Mouse (Mus musculus) neutrophil, adult 65 days (primary cell): ENCODE measurements around the gene Atp6v1g1. TPM values are rescaled to one million over a fixed set of nuclear protein-coding genes. Genes with fewer than 3 reads are reported as not detected.

Source experiments
- total RNA-seq: library from RNA; stranded (reverse); gene quantifications from 2 replicates; pipeline ENCODE4 v1.2.4, GENCODE M21; 2023

Gene Atp6v1g1
- 143 and 167 TPM in 2 replicates for total RNA-seq

DNA sequence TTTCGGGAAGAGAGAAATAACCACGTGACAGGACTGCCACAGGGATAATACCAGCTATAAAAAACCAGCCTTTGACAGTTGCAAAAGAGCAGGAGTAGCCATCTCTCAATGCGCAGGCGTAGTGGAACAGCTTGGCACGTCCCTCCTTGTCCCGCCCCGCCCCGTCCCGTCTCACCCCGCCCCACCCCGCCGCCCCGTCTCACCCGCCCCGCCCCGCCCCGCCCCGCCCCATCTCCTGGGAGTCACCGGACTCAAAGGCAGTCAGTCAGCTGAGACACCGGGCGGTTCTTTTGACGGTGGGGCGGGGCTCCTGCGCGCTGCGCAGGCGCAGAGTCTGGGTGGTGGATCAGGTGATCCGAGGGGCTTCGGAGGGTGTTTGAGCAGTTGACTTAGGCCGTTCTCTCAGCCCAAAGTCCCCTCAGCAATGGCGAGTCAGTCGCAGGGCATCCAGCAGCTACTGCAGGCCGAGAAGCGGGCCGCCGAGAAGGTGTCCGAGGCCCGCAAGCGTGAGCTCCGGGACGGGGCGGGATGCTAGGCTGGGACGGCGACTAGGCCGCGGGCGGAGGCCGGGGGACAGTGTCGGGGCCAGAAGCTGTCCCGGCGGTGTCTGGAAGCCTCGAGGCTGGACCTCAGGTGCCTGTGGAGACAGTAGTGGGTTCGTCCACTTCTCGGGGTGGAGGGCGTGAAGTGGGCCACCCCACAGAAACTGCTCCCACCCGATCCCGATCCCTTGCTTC lies at the start of gene Atp6v1g1:
Gene Atp6v1g1 (plus strand): TSS at position 279 of the 737 bp plus-strand sequence.

DNA sequence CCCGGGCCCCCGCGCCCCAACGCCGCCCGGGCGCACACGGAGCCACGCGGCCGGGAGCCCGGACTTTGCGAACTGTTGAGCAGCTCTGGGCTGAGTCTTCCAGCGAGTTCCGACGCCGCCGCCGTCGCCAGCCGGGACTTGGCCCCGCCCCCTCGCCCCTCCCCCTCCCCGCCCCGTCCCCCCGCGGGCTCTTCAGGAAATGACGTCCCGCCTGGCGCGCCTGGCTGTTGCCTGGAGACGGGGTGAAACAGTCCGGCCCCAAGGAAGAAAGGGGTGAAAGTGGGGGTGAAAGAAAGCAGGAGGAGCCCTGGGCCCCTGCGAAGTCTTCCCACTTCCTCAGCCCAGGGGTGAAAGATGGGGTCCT lies 48.7 kb upstream of the Atp6v1g1 start, which contains the start of gene Whrn:
Gene Whrn (minus strand): TSS at position 77 of the 364 bp plus-strand sequence.

DNA sequence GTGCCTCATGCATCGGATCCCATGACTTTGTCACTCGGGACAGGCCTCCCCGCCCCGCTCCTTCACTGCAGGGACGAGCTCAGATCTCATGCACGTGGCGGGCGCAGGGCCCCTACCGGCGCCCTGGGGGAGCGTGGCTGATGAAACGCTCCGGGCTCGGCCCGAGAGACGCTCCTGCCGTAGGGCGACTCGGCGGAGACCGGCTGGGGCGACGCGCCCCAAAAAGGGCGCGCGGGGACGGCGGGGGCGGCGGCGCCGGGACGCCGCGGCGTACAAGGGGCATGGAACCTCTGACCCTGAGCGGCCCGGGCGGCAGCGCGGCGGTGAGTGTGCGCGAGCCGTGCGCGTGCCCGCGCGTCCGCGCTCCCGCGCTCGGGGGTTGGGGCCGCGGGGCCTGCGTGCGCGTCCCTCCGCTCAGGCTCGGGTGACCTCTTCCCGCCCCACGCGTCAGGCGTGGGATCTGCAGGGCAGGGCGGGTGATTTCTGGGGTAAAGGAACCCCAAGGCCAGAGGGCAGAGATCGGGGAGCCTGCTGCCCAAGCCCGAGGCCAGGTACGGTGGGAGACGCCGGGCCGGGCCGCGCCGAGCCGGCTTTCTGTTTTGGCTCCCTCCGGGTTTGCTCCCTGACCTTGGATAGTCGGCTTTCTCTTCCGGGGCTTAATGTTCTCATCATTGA lies 14.0 kb downstream of the Atp6v1g1 start, which contains the start of gene Tmem268:
Gene Tmem268 (plus strand): TSS at position 375 of the 675 bp plus-strand sequence.

Other genes with a start within 250 kb of the Atp6v1g1 start
- 25.3 and 41.7 TPM in 2 replicates for gene Orm1, start 200.2 kb upstream of the Atp6v1g1 start, total RNA-seq
- gene Orm3, start 188.6 kb upstream of the Atp6v1g1 start, total RNA-seq = not detected in 2 replicates
- gene Orm2, start 182.3 kb upstream of the Atp6v1g1 start, total RNA-seq = 2.6 and 2.9 TPM in 2 replicates
- gene Akna, start 141.4 kb upstream of the Atp6v1g1 start, total RNA-seq = 260 and 309 TPM in 2 replicates
- gene Whrn, start 48.8 kb upstream of the Atp6v1g1 start, total RNA-seq = 0.95 and 1.4 TPM in 2 replicates
- 22.0 and 29.3 TPM in 2 replicates for gene Tmem268, start 14.0 kb downstream of the Atp6v1g1 start, total RNA-seq
- not detected in 2 replicates for gene Gm11213, start 60.5 kb downstream of the Atp6v1g1 start, total RNA-seq
- not detected in 2 replicates for gene Tex48, start 77.7 kb downstream of the Atp6v1g1 start, total RNA-seq
- not detected in 2 replicates for gene Gm11214, start 118.6 kb downstream of the Atp6v1g1 start, total RNA-seq
- not detected in 2 replicates for gene Tnfsf15, start 200.3 kb downstream of the Atp6v1g1 start, total RNA-seq